Mouse (Mus musculus): ENCODE measurements at regions not wholly inside any gene's neighbourhood (a gene's known extent, or its start where the extent isn't known, plus 50 kb on each side); places are given as distances from the start of the nearest gene placed in this dataset.

GRCm38 (mm10) chr8:39218716-39219115, 1456.2 kb upstream of the Adam24 start:
- Histone ChIP-seq H3K4me2 (ENCODE audit: low read length) (no peak overlapping the region), H3K4me3 (ENCODE audit: low read depth, low read length) (no peak overlapping the region), H3K4me1 (replicated peaks; ENCODE audit: control insufficient read depth, insufficient read depth, low read length) (no peaks in the 10 kb centered on the region), H3K9me3 (ENCODE audit: control insufficient read depth, low read length) (no peaks in the 10 kb centered on the region), H3K36me3 (ENCODE audit: control insufficient read depth, insufficient read depth, low read length) (no peaks in the 10 kb centered on the region), H3K27ac (ENCODE audit: low read depth) (no peak overlapping the region), H3K9ac (ENCODE audit: low read length) (no peak overlapping the region), H3K27me3 (replicated peaks; ENCODE audit: control insufficient read depth, insufficient read depth, low read length) (no peaks in the 10 kb centered on the region)
- no peak for DNase-seq (ENCODE audit: low spot score)
- 80% methylated on average over 1 of the region's 1 CpGs for WGBS
- no peak for ATAC-seq (replicated peaks; ENCODE audit: low FRiP score, low TSS enrichment, low read depth)

GRCm38 (mm10) chr8:39227239-39227638, 1447.6 kb upstream of the Adam24 start:
- Histone ChIP-seq H3K4me1 (replicated peaks; ENCODE audit: control insufficient read depth, insufficient read depth, low read length) (no peaks in the 10 kb centered on the region), H3K36me3 (ENCODE audit: control insufficient read depth, insufficient read depth, low read length) (no peaks in the 10 kb centered on the region), H3K9me3 (ENCODE audit: control insufficient read depth, low read length) (no peaks in the 10 kb centered on the region), H3K27ac (ENCODE audit: low read depth) (no peak overlapping the region), H3K4me3 (ENCODE audit: low read depth, low read length) (no peak overlapping the region), H3K4me2 (ENCODE audit: low read length) (no peak overlapping the region), H3K9ac (ENCODE audit: low read length) (no peak overlapping the region), H3K27me3 (replicated peaks; ENCODE audit: control insufficient read depth, insufficient read depth, low read length) (no peaks in the 10 kb centered on the region)
- ATAC-seq (replicated peaks; ENCODE audit: low FRiP score, low TSS enrichment, low read depth) = no peak
- DNase-seq (ENCODE audit: low spot score) = no peak

- Histone ChIP-seq H3K9ac (ENCODE audit: low read length) (no peak overlapping the region), H3K9me3 (ENCODE audit: control insufficient read depth, low read length) (no peaks in the 10 kb centered on the region), H3K4me1 (replicated peaks; ENCODE audit: control insufficient read depth, insufficient read depth, low read length) (no peaks in the 10 kb centered on the region), H3K4me2 (ENCODE audit: low read length) (no peak overlapping the region), H3K27ac (ENCODE audit: low read depth) (no peak overlapping the region), H3K27me3 (replicated peaks; ENCODE audit: control insufficient read depth, insufficient read depth, low read length) (no peaks in the 10 kb centered on the region), H3K4me3 (ENCODE audit: low read depth, low read length) (no peak overlapping the region), H3K36me3 (ENCODE audit: control insufficient read depth, insufficient read depth, low read length) (no peaks in the 10 kb centered on the region)
- ATAC-seq (replicated peaks; ENCODE audit: low FRiP score, low TSS enrichment, low read depth) (no peak), DNase-seq (ENCODE audit: low spot score) (no peak)
- 60% methylated on average over 5 of the region's 5 CpGs for WGBS
These were observed 1405.8 kb upstream of the Adam24 start for GRCm38 (mm10) chr8:39268970-39269497.

GRCm38 (mm10) chr8:39297548-39298306, 1377.2 kb upstream of the Adam24 start:
- no peaks in the 10 kb centered on the region for H3K36me3 ChIP-seq (ENCODE audit: control insufficient read depth, insufficient read depth, low read length)
- no peaks in the 10 kb centered on the region for H3K27me3 ChIP-seq (replicated peaks; ENCODE audit: control insufficient read depth, insufficient read depth, low read length)
- H3K4me3 ChIP-seq (ENCODE audit: low read depth, low read length) = 0 out of 2 replicates have a peak overlapping the region, but pooled peaks have one; percentile 8
- no peak overlapping the region for H3K27ac ChIP-seq (ENCODE audit: low read depth)
- H3K4me2 ChIP-seq (ENCODE audit: low read length) = peak overlapping the region; percentile 37
- DNase-seq (ENCODE audit: low spot score) (no peak), ATAC-seq (replicated peaks; ENCODE audit: low FRiP score, low TSS enrichment, low read depth) (no peak)
- H3K9me3 ChIP-seq (ENCODE audit: control insufficient read depth, low read length) = no peaks in the 10 kb centered on the region
- WGBS = 18% methylated on average over 12 of the region's 12 CpGs
- H3K4me1 ChIP-seq (replicated peaks; ENCODE audit: control insufficient read depth, insufficient read depth, low read length) = no peaks in the 10 kb centered on the region
- no peak overlapping the region for H3K9ac ChIP-seq (ENCODE audit: low read length)

- Histone ChIP-seq H3K4me1 (replicated peaks; ENCODE audit: control insufficient read depth, insufficient read depth, low read length) (no peaks in the 10 kb centered on the region), H3K27me3 (replicated peaks; ENCODE audit: control insufficient read depth, insufficient read depth, low read length) (no peaks in the 10 kb centered on the region), H3K4me2 (ENCODE audit: low read length) (no peak overlapping the region), H3K27ac (ENCODE audit: low read depth) (no peak overlapping the region), H3K4me3 (ENCODE audit: low read depth, low read length) (no peak overlapping the region), H3K9ac (ENCODE audit: low read length) (no peak overlapping the region), H3K9me3 (ENCODE audit: control insufficient read depth, low read length) (no peaks in the 10 kb centered on the region), H3K36me3 (ENCODE audit: control insufficient read depth, insufficient read depth, low read length) (no peaks in the 10 kb centered on the region)
- 81% methylated on average over 6 of the region's 6 CpGs for WGBS
- no peak for ATAC-seq (replicated peaks; ENCODE audit: low FRiP score, low TSS enrichment, low read depth)
- DNase-seq (ENCODE audit: low spot score) = no peak
These were observed 1371.0 kb upstream of the Adam24 start for GRCm38 (mm10) chr8:39303742-39304336.

GRCm38 (mm10) chr8:39313854-39314253, 1361.0 kb upstream of the Adam24 start:
- WGBS = 62% methylated on average over 3 of the region's 3 CpGs
- no peak overlapping the region for H3K4me3 ChIP-seq (ENCODE audit: low read depth, low read length)
- H3K4me2 ChIP-seq (ENCODE audit: low read length) = no peak overlapping the region
- H3K9ac ChIP-seq (ENCODE audit: low read length) = no peak overlapping the region
- no peak overlapping the region for H3K27ac ChIP-seq (ENCODE audit: low read depth)
- ATAC-seq (replicated peaks; ENCODE audit: low FRiP score, low TSS enrichment, low read depth) = no peak
- no peaks in the 10 kb centered on the region for H3K9me3 ChIP-seq (ENCODE audit: control insufficient read depth, low read length)
- DNase-seq (ENCODE audit: low spot score) = no peak
- H3K4me1 ChIP-seq (replicated peaks; ENCODE audit: control insufficient read depth, insufficient read depth, low read length) = no peaks in the 10 kb centered on the region
- H3K27me3 ChIP-seq (replicated peaks; ENCODE audit: control insufficient read depth, insufficient read depth, low read length) = no peaks in the 10 kb centered on the region
- no peaks in the 10 kb centered on the region for H3K36me3 ChIP-seq (ENCODE audit: control insufficient read depth, insufficient read depth, low read length)

GRCm38 (mm10) chr8:39315521-39316233, 1359.2 kb upstream of the Adam24 start:
- H3K9ac ChIP-seq (ENCODE audit: low read length) = no peak overlapping the region
- H3K27ac ChIP-seq (ENCODE audit: low read depth) = no peak overlapping the region
- no peak for DNase-seq (ENCODE audit: low spot score)
- H3K36me3 ChIP-seq (ENCODE audit: control insufficient read depth, insufficient read depth, low read length) = no peaks in the 10 kb centered on the region
- H3K27me3 ChIP-seq (replicated peaks; ENCODE audit: control insufficient read depth, insufficient read depth, low read length) = no peaks in the 10 kb centered on the region
- H3K4me1 ChIP-seq (replicated peaks; ENCODE audit: control insufficient read depth, insufficient read depth, low read length) = no peaks in the 10 kb centered on the region
- H3K4me2 ChIP-seq (ENCODE audit: low read length) = no peak overlapping the region
- 86% methylated on average over 10 of the region's 10 CpGs for WGBS
- no peaks in the 10 kb centered on the region for H3K9me3 ChIP-seq (ENCODE audit: control insufficient read depth, low read length)
- H3K4me3 ChIP-seq (ENCODE audit: low read depth, low read length) = no peak overlapping the region
- no peak for ATAC-seq (replicated peaks; ENCODE audit: low FRiP score, low TSS enrichment, low read depth)

GRCm38 (mm10) chr8:39316234-39316568, 1358.7 kb upstream of the Adam24 start:
- WGBS = 75% methylated on average over 4 of the region's 4 CpGs
- DNase-seq (ENCODE audit: low spot score) (no peak), ATAC-seq (replicated peaks; ENCODE audit: low FRiP score, low TSS enrichment, low read depth) (no peak)
- H3K9ac ChIP-seq (ENCODE audit: low read length) = no peak overlapping the region
- H3K36me3 ChIP-seq (ENCODE audit: control insufficient read depth, insufficient read depth, low read length) = no peaks in the 10 kb centered on the region
- H3K4me3 ChIP-seq (ENCODE audit: low read depth, low read length) = no peak overlapping the region
- H3K4me1 ChIP-seq (replicated peaks; ENCODE audit: control insufficient read depth, insufficient read depth, low read length) = no peaks in the 10 kb centered on the region
- no peaks in the 10 kb centered on the region for H3K9me3 ChIP-seq (ENCODE audit: control insufficient read depth, low read length)
- H3K27me3 ChIP-seq (replicated peaks; ENCODE audit: control insufficient read depth, insufficient read depth, low read length) = no peaks in the 10 kb centered on the region
- no peak overlapping the region for H3K27ac ChIP-seq (ENCODE audit: low read depth)
- H3K4me2 ChIP-seq (ENCODE audit: low read length) = no peak overlapping the region
